Mouse (Mus musculus) lung, embryonic 16.5 days (tissue): ENCODE results near the gene Klf1. TPM values are rescaled to one million over a fixed set of nuclear protein-coding genes. Genes with fewer than 3 reads are reported as not detected.

Experiments used
- ATAC-seq: fragments of 200-750 bp; cut with Nextera tagmentation; 2 replicates; pipeline ENCODE4 v1.8.0; 2017; ENCODE audit warnings: low read depth, mild to moderate bottlenecking, moderate library complexity
- H3K27ac ChIP-seq: fragments of 300-500 bp; sonication (generic); 2 replicates; pipeline ENCODE4 v1.5.1; 2014; ENCODE audit warnings: mild to moderate bottlenecking, control low read depth, low read length
- H3K27me3 ChIP-seq: fragments of 300-500 bp; sonication (generic); 2 replicates; pipeline ENCODE4 v1.6.1; 2014; ENCODE audit warnings: low read depth, low read length, mixed read lengths; ENCODE audit not compliant: control insufficient read depth, insufficient read depth
- H3K36me3 ChIP-seq: fragments of 300-500 bp; sonication (generic); 2 replicates; pipeline ENCODE4 v1.6.1; 2014; ENCODE audit warnings: low read length; ENCODE audit not compliant: control insufficient read depth, insufficient read depth
- H3K4me1 ChIP-seq: fragments of 300-500 bp; sonication (generic); replicated peaks from 2 replicates; pipeline ENCODE4 v1.6.1; 2014; ENCODE audit warnings: low read length, mixed read lengths; ENCODE audit not compliant: control insufficient read depth, insufficient read depth
- H3K4me2 ChIP-seq: fragments of 300-500 bp; sonication (generic); 2 replicates; pipeline ENCODE4 v1.6.1; 2014; ENCODE audit warnings: low read depth, low read length, control low read depth
- H3K4me3 ChIP-seq: fragments of 300-500 bp; sonication (generic); 2 replicates; pipeline ENCODE4 v1.5.1; 2014; ENCODE audit warnings: mild to moderate bottlenecking, low read length, control low read depth
- H3K9ac ChIP-seq: fragments of 300-500 bp; sonication (generic); 2 replicates; pipeline ENCODE4 v1.6.1; 2014; ENCODE audit warnings: low read length, control low read depth
- H3K9me3 ChIP-seq: fragments of 300-500 bp; sonication (generic); 2 replicates; pipeline ENCODE4 v1.6.1; 2016; ENCODE audit warnings: low read length; ENCODE audit not compliant: control insufficient read depth
- WGBS: fragments of 180-500 bp; shearing (Covaris S2); extraction: QIAGEN DNeasy Blood & Tissue Kit; methylation state at CpG from one replicate; pipeline ENCODE4 v1.1.7; 2014; 5-methylcytosine and 5-hydroxymethylcytosine counted together
- polyA plus RNA-seq: library from polyadenylated mRNA; unstranded; fragments of >200 nt; fragmentation: Nextera tagmentation; extraction: Ambion mirVana; gene quantifications from 2 replicates; pipeline ENCODE4 v1.2.1, GENCODE M21; 2015

Gene Klf1
- polyA plus RNA-seq, 1 experiment from 2014 or later: 1.5 TPM

- no peak overlapping the region for H3K4me3 ChIP-seq
- no peak overlapping the region for H3K9ac ChIP-seq
- H3K27ac ChIP-seq: no peak overlapping the region
- no peaks in the 10 kb centered on the region for H3K36me3 ChIP-seq
- no peak overlapping the region for H3K4me2 ChIP-seq
- peaks cover 26% of the 10 kb centered on the region for H3K27me3 ChIP-seq
- 76% methylated on average over 9 of the region's 9 CpGs for WGBS
- H3K9me3 ChIP-seq: 0 out of 2 replicates have a peak, but pooled peaks cover 7% of the 10 kb centered on the region
- ATAC-seq: no peak
- peaks cover 15% of the 10 kb centered on the region for H3K4me1 ChIP-seq
Measured at GRCm38 (mm10) chr8:84911854-84912253, 10.1 kb downstream of the Klf1 start.

- H3K36me3 ChIP-seq: no peaks in the 10 kb centered on the region
- 17% methylated on average over 27 of the region's 27 CpGs for WGBS
- H3K4me2 ChIP-seq: peak overlapping the region; percentile 75
- H3K9me3 ChIP-seq: 0 out of 2 replicates have a peak, but pooled peaks cover 7% of the 10 kb centered on the region
- ATAC-seq: no peak
- no peak overlapping the region for H3K27ac ChIP-seq
- peaks cover 26% of the 10 kb centered on the region for H3K27me3 ChIP-seq
- H3K4me3 ChIP-seq: peak overlapping the region; percentile 53
- peaks cover 15% of the 10 kb centered on the region for H3K4me1 ChIP-seq
- peak overlapping the region; percentile 60 for H3K9ac ChIP-seq
Measured at GRCm38 (mm10) chr8:84912391-84912790, 10.7 kb downstream of the Klf1 start.

GRCm38 (mm10) chr8:84912895-84913501, 11.3 kb downstream of the Klf1 start:
- H3K27me3 ChIP-seq: peaks cover 30% of the 10 kb centered on the region
- ATAC-seq: peak; percentile 44; the same call in 1 of the 2 replicates

GRCm38 (mm10) chr8:84913502-84913900, 11.8 kb downstream of the Klf1 start:
- H3K9ac ChIP-seq: peak overlapping the region; percentile 60
- H3K4me2 ChIP-seq: peak overlapping the region; percentile 75
- H3K27me3 ChIP-seq: peaks cover 31% of the 10 kb centered on the region
- ATAC-seq: no peak
- H3K4me1 ChIP-seq: peaks cover 15% of the 10 kb centered on the region
- no peaks in the 10 kb centered on the region for H3K36me3 ChIP-seq
- H3K9me3 ChIP-seq: 0 out of 2 replicates have a peak, but pooled peaks cover 7% of the 10 kb centered on the region
- peak overlapping the region; percentile 53 for H3K4me3 ChIP-seq
- no peak overlapping the region for H3K27ac ChIP-seq
- WGBS: 8% methylated on average over 9 of the region's 9 CpGs

More at GRCm38 (mm10) chr8:84912895-84913501, 11.3 kb downstream of the Klf1 start:
- Histone ChIP-seq H3K4me2 (peak overlapping the region; percentile 75), H3K9ac (peak overlapping the region; percentile 60), H3K9me3 (0 out of 2 replicates have a peak, but pooled peaks cover 7% of the 10 kb centered on the region), H3K4me3 (peak overlapping the region; percentile 53), H3K4me1 (peaks cover 15% of the 10 kb centered on the region), H3K36me3 (no peaks in the 10 kb centered on the region), H3K27ac (no peak overlapping the region)
- WGBS: 2% methylated on average over 55 of the region's 55 CpGs

- H3K9me3 ChIP-seq: 0 out of 2 replicates have a peak, but pooled peaks cover 7% of the 10 kb centered on the region
- H3K27me3 ChIP-seq: peaks cover 31% of the 10 kb centered on the region
- no peak overlapping the region for H3K27ac ChIP-seq
- 21% methylated on average over 4 of the region's 4 CpGs for WGBS
- peaks cover 15% of the 10 kb centered on the region for H3K4me1 ChIP-seq
- H3K9ac ChIP-seq: no peak overlapping the region
- H3K4me3 ChIP-seq: peak overlapping the region; percentile 53
- no peak for ATAC-seq
- no peaks in the 10 kb centered on the region for H3K36me3 ChIP-seq
- H3K4me2 ChIP-seq: peak overlapping the region; percentile 75
Measured at GRCm38 (mm10) chr8:84913960-84914359, 12.2 kb downstream of the Klf1 start.

- H3K9me3 ChIP-seq: 0 out of 2 replicates have a peak, but pooled peaks cover 7% of the 10 kb centered on the region
- 0 out of 2 replicates have a peak, but pooled peaks have one; percentile 10 for ATAC-seq
- no peak overlapping the region for H3K27ac ChIP-seq
- 77% methylated on average over 8 of the region's 8 CpGs for WGBS
- H3K9ac ChIP-seq: no peak overlapping the region
- no peaks in the 10 kb centered on the region for H3K36me3 ChIP-seq
- no peak overlapping the region for H3K4me3 ChIP-seq
- H3K4me1 ChIP-seq: peaks cover 12% of the 10 kb centered on the region
- H3K4me2 ChIP-seq: no peak overlapping the region
- H3K27me3 ChIP-seq: peaks cover 31% of the 10 kb centered on the region
Measured at GRCm38 (mm10) chr8:84915269-84915668, 13.5 kb downstream of the Klf1 start.

- no peak overlapping the region for H3K4me3 ChIP-seq
- WGBS: 34% methylated on average over 20 of the region's 20 CpGs
- no peak overlapping the region for H3K9ac ChIP-seq
- H3K9me3 ChIP-seq: 0 out of 2 replicates have a peak, but pooled peaks cover 7% of the 10 kb centered on the region
- H3K27ac ChIP-seq: no peak overlapping the region
- no peak overlapping the region for H3K4me2 ChIP-seq
- peaks cover 5% of the 10 kb centered on the region for H3K4me1 ChIP-seq
- peaks cover 16% of the 10 kb centered on the region for H3K27me3 ChIP-seq
- H3K36me3 ChIP-seq: no peaks in the 10 kb centered on the region
- no peak for ATAC-seq
Measured at GRCm38 (mm10) chr8:84917781-84918180, 16.1 kb downstream of the Klf1 start.

GRCm38 (mm10) chr8:84918646-84919045, 16.9 kb downstream of the Klf1 start:
- peaks cover 7% of the 10 kb centered on the region for H3K27me3 ChIP-seq
- no peak overlapping the region for H3K4me2 ChIP-seq
- no peaks in the 10 kb centered on the region for H3K36me3 ChIP-seq
- no peak overlapping the region for H3K4me3 ChIP-seq
- no peak overlapping the region for H3K27ac ChIP-seq
- 90% methylated on average over 15 of the region's 15 CpGs for WGBS
- no peak for ATAC-seq
- no peak overlapping the region for H3K9ac ChIP-seq
- H3K4me1 ChIP-seq: no peaks in the 10 kb centered on the region
- 0 out of 2 replicates have a peak, but pooled peaks cover 7% of the 10 kb centered on the region for H3K9me3 ChIP-seq

- H3K36me3 ChIP-seq: no peaks in the 10 kb centered on the region
- H3K27ac ChIP-seq: no peak overlapping the region
- 55% methylated on average over 2 of the region's 2 CpGs for WGBS
- no peak overlapping the region for H3K4me2 ChIP-seq
- no peaks in the 10 kb centered on the region for H3K4me1 ChIP-seq
- ATAC-seq: peak; percentile 68
- H3K9me3 ChIP-seq: no peaks in the 10 kb centered on the region
- H3K4me3 ChIP-seq: no peak overlapping the region
- H3K27me3 ChIP-seq: peaks cover 5% of the 10 kb centered on the region
- no peak overlapping the region for H3K9ac ChIP-seq
Measured at GRCm38 (mm10) chr8:84921596-84921995, 19.9 kb downstream of the Klf1 start.
